Mouse (Mus musculus): ENCODE data around the gene Fam171a2.
A peak's percentile ranks its signal among the peaks of the same experiment; 100 is the strongest.

Fam171a2 gene

DNA sequence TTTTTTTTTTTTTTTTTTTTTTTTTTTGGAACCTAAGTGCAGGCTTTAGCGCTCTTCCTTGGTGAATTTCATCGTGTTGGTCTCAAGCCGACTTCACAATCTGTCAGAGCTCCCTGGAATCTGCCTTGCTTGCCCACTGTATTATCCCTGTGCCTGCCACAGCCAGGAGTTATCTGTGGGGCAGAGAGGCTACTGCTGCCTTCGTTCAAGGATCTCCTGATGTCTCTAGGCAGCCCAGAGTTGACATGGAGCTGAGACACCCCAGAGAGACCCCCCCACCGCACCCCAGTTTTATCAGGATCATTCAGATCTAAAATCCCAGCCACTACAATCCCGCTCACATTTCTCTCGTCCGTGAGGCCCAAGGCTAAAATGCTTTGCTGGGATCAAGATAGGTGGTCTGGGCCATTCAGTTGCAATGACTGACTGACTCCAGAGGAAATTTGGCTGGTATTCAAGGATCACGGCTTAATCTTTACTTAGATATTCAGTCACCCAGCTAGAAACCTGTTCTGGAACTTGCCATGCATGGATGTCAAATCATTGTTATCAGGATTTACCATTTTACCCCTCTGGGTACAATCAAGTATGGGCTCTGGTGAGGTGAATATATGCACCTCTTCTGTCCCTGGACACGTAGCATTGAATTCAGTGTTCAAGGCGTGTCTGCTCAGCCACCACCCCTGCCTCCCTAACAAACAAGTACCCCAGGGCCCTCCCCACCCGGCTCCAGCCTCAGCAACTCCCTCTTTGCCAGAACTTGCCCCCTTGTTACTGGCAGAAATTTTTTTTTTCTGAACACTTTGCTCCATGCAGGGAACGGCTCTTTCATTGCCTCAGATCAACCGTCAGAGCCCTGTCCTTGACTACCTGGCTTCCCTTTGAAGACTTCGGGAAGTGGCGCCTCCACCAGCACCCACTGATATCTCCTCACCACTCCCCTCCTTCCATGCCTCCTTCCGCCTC lies 1.8 kb upstream of the Fam171a2 start:
- peak; percentile 48 to 60 for DNase-seq

DNA sequence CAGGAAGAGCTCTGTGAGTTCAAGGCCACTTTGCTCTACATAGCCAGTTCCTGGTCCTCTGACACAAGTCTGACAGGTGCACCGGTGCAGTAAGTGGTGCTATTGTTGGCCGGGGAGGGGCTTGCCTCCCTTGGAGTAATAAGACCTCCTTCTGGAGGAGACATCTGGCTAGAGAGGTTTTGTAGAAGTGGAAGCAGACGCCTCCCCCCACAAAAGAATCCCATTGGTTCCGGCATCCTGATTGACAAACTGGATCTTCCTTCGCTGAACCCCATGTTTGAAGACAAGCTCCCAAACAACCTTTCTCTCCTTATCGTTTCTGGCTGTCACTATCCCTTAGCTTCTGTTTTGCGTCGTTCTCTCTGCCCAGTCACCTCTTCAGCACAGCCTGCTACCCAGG lies 845 bp upstream of the Fam171a2 start:
- DNase-seq, result peak in 1 of 2 experiments; percentile 21

DNA sequence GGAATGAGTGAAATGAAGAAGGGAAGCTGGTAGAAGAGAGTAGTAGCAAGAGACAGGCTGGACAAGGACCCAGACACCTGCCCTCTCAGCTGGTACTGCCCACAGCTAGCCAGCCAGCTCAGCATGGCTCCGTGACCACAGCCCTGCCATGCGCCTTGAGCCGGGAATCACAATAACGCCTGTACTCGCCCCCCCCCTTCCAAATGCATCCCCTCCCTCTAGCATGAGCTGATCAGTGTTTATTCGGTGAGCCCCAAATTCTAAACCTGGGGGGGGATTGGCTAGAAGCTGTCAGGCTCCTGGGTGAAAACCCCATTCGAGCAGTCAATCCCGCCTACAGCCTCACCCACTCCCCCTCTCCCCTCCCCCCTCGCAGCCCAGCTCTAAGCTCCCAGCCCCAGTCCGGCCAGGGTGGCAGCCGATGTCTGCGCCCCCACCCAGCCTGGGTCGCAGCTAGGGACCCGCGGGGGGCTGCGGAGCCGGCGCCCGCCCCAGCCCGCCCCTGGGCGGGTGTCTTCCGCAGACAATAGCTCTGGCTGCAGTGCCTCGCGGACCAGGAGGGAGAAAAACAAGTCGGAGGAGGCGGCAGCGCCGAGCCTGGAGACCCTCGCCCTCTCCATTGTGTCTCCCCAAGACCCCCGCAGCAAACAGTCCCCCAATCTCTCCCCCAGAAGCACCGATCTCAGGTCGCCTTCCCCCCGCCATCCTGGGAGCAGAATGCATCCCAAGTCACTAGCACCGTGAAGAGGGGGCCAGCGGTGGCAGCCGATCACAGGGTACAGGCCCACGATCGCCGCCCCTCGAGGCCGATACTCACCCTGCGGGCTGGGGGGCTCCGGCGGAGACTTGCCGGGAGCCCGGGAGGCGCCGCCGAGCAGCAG lies 661 bp downstream of the Fam171a2 start:
- peak; percentile 64 to 71 for DNase-seq

DNA sequence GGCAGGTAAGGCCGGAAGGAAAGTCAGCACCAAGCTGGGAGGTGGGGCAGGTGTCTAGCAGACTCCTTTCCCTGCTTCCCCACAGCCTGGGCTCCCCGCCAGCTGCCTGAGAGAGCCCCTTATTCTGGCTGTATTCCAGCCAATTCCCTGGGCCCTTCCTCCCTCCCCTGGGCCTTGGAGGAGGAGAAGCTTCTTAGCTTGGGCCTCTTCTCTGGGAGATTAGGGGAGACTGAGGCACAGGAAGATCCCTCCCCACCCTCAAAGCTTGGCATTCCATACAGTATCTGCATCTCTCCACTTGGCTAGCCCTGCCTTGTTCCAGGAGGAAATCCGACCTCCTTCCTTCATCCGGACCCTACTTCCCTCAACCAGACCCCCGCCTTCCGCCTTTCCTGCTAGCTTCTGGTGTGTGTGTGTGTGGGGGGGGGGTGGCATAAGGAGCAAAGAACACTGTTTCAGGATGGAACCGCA lies 1.6 kb downstream of the Fam171a2 start:
- DNase-seq, result peak; percentile 32 to 50

DNA sequence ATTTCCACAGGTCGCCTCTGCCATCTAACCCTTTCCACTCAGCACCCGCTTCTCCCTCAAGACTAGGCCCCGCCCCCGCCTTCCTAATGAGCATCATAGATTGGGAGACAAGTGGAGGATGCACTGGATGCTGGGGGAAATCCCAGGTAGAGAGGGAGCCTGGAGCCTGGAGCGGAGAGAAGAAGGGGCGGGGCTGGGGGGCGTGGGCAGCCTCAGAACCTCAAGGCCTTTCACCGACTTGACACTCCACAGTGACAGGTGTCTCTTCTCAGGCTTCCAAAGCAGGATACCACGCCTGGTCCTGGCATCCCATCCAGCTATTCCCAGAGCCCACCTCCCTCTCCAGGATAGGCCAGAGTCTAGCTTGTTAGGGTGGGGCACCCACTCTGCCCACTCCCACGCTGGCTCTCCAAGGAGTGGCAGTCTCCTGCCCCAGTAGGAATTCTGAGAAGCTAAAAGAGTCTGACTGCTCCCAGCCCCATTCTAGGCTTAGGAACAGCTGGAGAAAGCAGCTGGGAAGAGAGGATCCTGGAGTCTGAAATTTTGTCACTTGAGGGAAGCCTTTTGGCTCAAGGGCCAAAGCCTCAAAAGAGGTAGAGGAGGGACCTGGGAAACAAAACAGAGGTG lies 2.1 kb downstream of the Fam171a2 start:
- DNase-seq, result peak in 1 of 2 experiments; percentile 29

DNA sequence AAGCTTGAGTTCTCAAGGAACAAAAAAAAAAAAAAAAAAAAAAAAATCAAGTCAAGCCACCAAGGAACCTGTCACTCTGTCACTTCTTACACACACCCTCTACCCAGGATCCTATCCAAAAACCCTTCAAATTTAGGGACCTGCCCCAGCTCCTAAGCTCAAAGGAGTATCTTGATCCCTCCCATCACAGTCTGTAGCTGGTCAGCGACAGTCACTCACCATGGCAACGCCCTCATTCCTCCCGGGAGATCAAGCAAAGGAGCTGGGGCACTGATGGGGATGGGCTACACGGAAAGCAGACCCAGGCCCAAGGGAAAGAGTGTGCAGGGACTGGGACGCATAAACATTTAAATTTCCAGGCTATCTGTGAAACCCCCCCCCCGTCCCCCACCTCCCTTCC lies 2.7 kb downstream of the Fam171a2 start:
- DNase-seq, result no peak

DNA sequence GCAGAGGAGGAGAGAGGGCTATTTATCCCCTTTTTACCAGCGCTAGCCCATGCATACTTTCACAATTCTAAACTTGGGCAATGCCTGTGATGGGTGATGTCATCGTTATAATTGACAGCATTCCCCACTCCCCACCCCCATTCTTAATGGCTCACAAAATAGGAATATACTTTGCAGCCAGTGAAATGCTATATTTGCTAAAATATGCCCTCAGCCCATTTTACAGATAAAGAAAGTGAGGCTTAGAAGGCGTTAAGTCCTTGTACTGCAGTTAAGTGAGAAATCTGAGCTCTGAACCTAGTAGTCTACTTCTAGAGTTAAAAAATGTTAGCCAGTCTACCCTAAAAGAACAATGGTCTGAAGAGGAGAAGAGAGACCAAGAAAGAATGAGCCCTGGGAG lies 3.2 kb downstream of the Fam171a2 start:
- DNase-seq, result no peak

DNA sequence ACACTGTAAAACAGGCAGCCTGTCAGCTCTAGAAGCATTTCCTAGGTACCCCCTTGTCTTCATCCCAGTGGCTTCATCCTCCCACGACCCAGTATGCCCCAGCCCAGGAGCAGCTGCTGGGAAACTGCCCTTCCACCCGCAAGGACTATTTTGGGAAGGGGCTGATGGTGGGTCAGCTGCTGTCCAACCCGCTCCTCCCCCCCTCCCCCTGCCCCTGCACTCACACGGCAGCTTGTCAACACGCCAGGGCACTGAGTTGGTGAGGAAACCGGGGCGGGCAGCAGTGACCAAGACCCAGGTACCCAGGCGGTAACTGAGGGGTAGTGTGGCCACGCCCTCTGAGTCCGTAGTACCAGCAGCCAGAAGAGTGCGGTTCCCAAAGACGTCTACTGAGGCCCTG lies 3.7 kb downstream of the Fam171a2 start:
- DNase-seq, result no peak

DNA sequence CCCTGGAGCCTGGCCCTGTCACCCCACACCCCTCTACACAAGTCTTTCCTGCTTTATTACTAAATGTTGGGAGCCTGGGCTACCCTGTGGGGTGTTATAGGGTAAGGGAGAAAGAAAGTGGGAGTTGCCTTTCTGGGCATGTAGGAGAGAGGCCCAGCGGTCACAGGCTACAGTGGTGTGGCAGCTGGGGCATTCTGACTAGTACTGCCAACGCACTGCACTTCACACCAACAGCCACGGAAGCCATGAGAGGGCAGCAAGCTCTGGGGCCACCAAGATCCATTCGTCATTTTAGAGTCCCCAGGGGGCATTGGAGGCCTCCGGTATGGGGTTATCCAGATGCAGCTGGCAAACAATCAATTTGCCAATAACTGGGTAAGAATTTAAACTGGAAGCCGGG lies 5.4 kb downstream of the Fam171a2 start:
- DNase-seq, result no peak

DNA sequence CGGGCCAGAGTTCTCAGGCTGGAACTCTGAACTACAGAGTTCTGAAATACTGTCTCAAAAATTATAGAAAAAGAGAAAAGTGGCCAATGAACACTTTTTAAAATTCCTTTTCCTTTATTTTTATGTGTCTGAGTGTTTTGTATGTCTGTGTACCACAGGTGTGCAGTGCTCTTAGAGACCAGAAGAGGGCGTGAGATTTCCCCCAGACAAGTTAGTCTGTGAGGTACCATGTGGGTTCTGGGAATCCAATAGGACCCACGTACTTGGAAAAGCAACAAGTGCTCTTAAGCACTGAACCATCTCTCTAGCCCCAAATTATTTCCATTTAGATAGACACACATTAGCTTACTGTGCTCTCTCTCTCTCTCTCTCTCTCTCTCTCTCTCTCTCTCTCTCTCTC lies 6.0 kb downstream of the Fam171a2 start:
- DNase-seq, result no peak

DNA sequence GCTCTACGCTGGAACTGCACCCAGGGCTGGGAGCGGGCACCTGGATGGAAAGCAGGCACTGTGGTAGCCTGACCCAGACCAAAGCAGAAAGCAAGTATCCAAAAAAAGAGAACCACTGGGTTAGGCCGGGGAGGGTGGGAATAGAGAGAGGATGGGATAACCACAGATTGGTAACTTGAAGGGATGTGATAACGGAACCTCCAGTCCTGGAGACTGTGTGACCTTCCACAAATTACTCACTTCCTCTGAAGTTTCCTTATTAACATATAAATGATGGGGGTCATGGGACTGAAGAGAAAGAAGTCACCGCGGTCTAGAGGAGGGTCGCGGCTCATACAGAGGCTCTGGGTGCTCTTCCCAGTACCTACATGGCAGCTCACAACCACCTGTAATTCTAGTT lies 7.2 kb downstream of the Fam171a2 start:
- no peak for DNase-seq

DNA sequence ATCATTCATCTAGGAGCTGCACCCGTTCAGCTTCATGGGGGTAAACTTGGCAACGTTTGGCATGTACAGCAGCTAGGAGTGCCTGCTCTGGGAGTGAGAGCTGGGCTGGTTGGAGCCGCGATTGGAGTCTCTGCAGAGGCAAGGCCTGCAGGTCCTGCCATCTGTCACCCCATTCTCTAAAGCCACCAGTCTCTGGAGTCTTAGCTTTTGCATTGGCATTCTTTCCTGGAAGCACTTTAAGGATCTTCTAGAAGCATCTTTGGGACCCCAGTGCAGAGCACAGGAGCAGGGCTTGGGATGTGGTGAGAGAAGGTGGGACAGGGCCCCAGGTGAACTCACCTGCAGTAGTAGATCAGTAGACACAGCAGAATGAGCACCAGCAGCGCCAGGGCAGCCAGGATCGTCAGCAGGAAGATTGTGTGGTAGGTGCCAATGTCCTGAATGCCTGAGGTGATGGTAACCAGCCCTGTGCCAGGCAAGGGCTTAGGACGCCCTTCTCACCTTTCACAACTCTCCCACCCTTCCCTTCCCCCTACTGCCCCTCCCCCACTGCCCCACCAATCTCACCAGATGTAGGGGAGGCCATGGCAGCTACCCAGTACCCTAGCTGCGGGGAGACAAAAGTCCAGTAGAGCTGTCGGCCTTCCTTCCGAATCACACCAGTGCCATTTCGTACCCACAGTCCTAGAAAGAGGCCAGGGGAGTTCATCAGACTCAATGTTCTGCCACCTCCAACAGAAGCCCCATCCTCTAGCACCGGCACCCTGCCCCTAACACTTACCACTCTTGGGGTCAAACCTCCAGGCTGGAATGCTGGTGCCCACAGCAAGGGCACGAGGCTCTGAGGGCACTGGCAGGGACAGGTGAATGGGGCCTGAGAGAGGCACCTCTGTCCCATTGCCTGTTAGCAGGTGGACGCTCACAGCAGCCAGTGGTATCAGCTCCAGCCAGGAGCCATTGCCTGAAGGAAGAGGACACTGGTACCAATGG lies 8.1 kb downstream of the Fam171a2 start:
- DNase-seq, result peak; percentile 67 to 74

DNA sequence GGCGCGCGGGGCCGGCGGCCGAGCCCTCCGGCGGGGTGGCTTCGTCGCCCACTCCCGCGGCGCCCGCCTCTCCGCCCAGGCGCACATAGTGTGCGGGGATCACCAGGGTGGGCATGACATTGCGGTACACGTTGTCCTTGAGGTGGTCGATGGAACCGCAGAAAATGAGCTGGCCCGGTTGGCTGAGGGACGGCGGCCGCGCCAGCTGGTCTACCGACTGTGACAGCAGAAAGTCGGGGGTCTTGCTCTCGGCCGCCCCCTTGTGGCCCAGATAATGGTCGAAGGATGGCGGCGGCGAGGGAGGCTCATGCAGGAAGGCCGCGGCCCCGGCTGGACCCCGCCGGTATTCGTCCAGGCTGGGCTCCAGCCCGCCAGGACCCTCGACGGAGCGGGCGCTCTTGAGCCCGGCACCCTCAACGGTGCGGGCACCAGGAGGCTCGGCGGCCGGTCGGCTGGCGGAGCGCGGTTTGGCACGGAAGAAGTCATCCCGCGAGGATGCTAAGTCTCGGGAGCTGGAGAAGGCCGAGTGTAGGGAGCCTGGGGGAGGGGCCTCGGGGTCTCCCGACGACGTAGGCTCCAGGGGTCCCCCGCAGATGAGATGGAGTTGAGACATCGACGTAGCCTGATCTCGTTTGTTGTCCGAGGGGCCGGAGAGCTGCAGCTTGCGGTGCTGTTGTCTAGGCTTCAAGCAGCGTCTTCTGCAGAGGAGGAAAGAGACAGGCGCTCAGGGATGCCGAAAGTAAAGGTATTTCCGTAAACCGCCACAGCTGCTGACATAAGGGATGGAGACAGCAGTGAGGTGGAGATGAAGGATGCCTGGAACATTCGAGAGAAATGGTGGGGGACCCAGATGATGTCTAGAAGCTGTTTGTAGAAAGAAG lies 9.0 kb downstream of the Fam171a2 start:
- peak; percentile 86 to 87 for DNase-seq

DNA sequence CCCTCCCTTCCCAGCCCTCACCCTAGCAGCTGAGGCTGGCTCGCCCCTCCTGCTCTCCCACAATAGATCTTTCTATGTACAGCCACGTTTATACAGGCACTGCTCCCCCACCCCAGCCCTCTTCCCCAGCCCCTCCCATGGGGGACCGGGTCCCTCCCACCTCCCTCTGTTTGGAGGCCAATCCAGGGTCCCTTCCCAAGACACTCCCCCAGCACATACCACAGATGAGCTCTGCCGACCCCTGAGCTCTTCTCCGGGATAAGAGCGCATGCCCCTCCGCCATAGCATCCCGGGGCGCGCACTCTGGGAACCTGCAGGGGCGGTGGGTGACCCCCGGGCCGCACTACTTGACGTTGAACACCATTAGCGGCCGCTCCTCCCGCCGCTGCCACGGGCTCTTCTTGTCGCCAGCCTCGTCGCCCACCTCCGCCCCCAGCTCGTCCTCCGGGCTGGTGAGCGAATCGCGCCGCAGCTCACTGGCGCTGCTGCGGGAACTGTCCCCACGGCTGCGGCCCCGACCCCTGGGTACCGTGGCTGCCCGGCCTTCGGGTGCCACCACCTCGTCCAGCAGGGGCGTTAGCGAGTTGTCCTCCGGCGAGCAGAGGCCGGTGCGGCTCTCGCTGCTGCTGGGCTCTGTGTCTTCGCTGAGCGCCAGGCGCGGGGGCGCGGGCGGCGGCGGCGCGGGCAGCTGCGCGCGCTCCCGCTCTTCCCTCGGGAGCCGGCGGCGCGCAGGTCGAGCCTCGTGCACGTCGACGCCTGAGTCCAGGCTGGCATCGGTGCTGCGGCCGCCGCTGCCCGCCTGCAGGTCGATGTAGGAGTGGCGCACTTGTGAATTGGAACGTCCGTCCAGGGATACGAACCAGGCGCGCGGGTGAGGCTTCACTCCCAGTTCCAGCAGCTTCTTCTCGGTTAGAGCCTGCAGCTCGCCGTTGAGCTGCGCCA lies 10.1 kb downstream of the Fam171a2 start:
- DNase-seq, result peak; percentile 51 to 58

DNA sequence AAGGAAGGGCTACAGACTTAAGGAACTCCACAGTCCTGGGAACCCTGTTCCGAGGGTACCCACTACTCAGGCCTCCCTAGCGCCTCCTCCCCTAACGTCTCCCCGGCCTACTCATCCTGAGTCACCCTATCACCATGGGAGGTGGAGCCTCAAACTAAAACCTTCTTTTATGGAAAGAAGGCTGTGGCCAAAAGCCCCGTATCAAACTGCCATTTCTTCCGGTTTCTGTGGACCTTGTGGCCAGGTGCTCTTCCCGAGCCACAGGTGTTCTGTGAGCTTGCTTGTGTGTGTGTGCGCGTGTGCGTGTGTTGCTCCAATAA lies 11.1 kb downstream of the Fam171a2 start:
- no peak for DNase-seq

DNA sequence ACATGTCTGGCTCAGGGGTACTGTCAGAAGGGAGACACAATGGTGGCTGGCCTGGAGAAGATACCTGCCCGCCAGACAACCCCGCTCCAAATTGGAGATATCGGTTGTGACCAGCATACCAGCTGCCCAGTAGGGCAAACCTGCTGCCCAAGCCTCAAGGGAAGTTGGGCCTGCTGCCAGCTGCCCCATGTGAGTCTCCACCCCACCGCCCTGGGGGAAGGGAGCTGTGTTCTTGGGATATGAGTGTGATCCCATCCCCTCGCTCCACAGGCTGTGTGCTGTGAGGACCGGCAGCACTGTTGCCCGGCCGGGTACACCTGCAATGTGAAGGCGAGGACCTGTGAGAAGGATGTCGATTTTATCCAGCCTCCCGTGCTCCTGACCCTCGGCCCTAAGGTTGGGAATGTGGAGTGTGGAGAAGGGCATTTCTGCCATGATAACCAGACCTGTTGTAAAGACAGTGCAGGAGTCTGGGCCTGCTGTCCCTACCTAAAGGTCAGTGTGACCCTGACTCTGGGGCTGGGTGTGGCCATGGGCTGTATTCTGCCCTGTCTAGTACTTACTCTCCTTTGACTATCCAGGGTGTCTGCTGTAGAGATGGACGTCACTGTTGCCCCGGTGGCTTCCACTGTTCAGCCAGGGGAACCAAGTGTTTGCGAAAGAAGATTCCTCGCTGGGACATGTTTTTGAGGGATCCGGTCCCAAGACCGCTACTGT lies 11.6 kb downstream of the Fam171a2 start:
- peak; percentile 33 to 46 for DNase-seq

DNA sequence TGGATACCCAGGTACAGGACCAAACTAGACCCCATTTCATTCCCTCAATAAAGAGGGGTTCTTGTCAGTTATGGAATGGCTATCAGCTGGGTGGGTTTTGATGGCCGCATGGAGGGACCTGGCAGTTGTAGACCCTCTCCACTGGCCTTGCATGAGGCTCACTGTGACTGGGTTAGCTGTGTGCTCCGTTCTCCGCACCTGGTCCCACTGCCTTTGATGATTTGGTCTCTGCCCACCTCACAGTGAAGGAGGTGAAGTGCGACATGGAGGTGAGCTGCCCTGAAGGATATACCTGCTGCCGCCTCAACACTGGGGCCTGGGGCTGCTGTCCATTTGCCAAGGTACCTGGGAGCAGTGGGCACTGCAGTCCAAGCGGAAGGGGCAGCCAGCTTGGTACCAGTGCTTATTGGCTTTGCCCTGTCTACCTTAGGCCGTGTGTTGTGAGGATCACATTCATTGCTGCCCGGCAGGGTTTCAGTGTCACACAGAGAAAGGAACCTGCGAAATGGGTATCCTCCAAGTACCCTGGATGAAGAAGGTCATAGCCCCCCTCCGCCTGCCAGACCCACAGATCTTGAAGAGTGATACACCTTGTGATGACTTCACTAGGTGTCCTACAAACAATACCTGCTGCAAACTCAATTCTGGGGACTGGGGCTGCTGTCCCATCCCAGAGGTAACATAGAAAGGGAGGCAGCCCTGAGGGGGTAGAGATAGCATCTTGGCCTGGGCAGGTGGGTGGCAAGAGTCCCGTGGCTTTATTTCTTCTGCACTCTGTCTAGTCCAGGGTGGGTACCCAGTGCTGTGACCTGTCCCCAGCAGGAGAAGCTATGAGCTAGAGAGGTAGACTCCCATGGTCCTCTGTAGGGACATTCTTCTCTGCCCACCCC lies 12.4 kb downstream of the Fam171a2 start:
- no peak for DNase-seq

DNA sequence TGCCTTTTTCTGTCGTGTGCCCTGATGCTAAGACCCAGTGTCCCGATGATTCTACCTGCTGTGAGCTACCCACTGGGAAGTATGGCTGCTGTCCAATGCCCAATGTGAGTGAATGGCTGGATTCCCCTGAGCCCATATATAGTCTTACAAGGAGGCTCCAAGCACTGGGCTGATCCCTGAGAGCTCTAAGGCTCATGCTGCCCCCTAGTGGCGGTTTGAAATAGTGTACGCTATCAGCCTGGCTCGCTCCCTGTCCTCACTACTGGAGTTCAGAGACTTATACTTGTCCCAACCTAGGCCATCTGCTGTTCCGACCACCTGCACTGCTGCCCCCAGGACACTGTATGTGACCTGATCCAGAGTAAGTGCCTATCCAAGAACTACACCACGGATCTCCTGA lies 13.1 kb downstream of the Fam171a2 start:
- peak; percentile 90 to 95 for DNase-seq
